Mouse (Mus musculus) small intestine, adult 2 months (tissue): ENCODE results near the gene Sag. TPM values are rescaled to one million over a fixed set of nuclear protein-coding genes. Genes with fewer than 3 reads are reported as not detected.

Source experiments
- H3K27ac ChIP-seq: fragments of 200-500 bp; 2 replicates; pipeline ENCODE4 v1.5.1; 2012; ENCODE audit warnings: low read depth, low read length, control low read depth, inconsistent platforms; ENCODE audit not compliant: insufficient read depth
- H3K27me3 ChIP-seq: fragments of 200-500 bp; 2 replicates; pipeline ENCODE4 v1.6.1; 2012; ENCODE audit warnings: mild to moderate bottlenecking, moderate library complexity, low read length, inconsistent platforms; ENCODE audit not compliant: control insufficient read depth, insufficient read depth
- H3K36me3 ChIP-seq: fragments of 200-500 bp; 2 replicates; pipeline ENCODE4 v1.6.1; 2012; ENCODE audit warnings: mild to moderate bottlenecking, low read length, control low read depth, inconsistent platforms; ENCODE audit not compliant: control insufficient read depth, insufficient read depth
- H3K4me1 ChIP-seq: fragments of 200-500 bp; 2 replicates; pipeline ENCODE4 v1.6.1; 2012; ENCODE audit warnings: low read length, inconsistent platforms, mixed read lengths; ENCODE audit not compliant: control insufficient read depth, insufficient read depth, insufficient read length
- H3K4me3 ChIP-seq: fragments of 200-500 bp; 2 replicates; pipeline ENCODE4 v1.5.1; 2012; ENCODE audit warnings: low read depth, mild to moderate bottlenecking, control low read depth, inconsistent platforms, low read length, moderate library complexity
- CTCF ChIP-seq: fragments of 200-500 bp; IDR thresholded peaks from 2 replicates; pipeline ENCODE4 v1.5.1; 2012; ENCODE audit warnings: low read depth, mild to moderate bottlenecking, control low read depth, inconsistent platforms, low read length, moderate library complexity, mixed read lengths; ENCODE audit not compliant: insufficient replicate concordance, insufficient read length; ENCODE audit errors: extremely low read depth
- POLR2A ChIP-seq: fragments of 200-500 bp; IDR thresholded peaks from 2 replicates; pipeline ENCODE4 v1.6.1; 2012; ENCODE audit warnings: low read depth, mild to moderate bottlenecking, control low read depth, inconsistent platforms, low read length, moderate library complexity
- WGBS: fragments of 180-500 bp; shearing (Covaris S2); methylation state at CpG from one replicate; pipeline ENCODE4 v1.1.7; 2018; 5-methylcytosine and 5-hydroxymethylcytosine counted together
- polyA plus RNA-seq: library from polyadenylated mRNA; depleted of rRNA; stranded (reverse); fragments of >200 nt; gene quantifications from 2 replicates; pipeline ENCODE4 v1.2.3, GENCODE M21; 2012

Gene Sag
- polyA plus RNA-seq, 1 experiment: 0.16 TPM

DNA sequence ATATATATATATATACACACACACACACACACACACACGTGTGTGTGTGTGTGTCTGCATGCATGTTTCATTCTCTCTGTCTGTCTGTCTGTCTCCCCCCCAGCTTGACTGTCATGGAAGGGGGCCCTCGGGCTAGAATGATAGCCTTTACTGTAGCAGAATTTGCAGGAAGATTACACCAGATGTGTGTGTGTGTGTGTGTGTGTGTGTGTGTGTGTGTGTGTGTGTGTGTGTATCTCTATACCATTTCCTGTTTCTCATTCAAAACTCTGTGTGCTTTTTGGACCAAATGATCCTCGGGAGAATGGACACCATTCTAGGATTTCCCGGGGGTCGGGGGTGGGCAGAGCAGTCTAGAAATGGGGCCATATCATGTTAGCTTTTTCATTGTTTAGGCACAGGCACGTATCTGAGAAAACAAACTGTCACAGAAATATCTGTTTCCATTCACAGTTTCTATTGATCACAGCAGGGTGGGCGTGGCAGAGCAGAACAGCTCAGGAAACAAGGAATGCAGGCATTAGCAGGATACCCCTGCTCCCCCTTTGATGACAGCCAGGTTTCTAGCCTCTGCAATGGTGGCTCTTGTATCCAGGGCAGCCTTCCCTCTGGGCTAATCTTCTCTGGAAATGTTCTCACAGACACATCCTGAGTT lies 25.6 kb downstream of the Sag start:
- H3K27ac ChIP-seq: peak overlapping the region; percentile 85
- no peaks in the 10 kb centered on the region; the same call in 1 of the 2 replicates for H3K4me1 ChIP-seq
- TF ChIP-seq CTCF (no peak), POLR2A (no peak)
- no peaks in the 10 kb centered on the region for H3K27me3 ChIP-seq
- no peak overlapping the region for H3K4me3 ChIP-seq
- no peaks in the 10 kb centered on the region for H3K36me3 ChIP-seq
- 43% methylated on average over 7 of the region's 7 CpGs for WGBS

GRCm38 (mm10) chr1:87829621-87830211 lies 26.2 kb downstream of the Sag start:
- Histone ChIP-seq H3K27me3 (no peaks in the 10 kb centered on the region), H3K36me3 (no peaks in the 10 kb centered on the region), H3K4me3 (no peak overlapping the region), H3K4me1 (no peaks in the 10 kb centered on the region; the same call in 1 of the 2 replicates), H3K27ac (peak overlapping the region; percentile 85)
- no peak for TF ChIP-seq CTCF
- no peak for TF ChIP-seq POLR2A
- WGBS: 44% methylated on average over 6 of the region's 6 CpGs

DNA sequence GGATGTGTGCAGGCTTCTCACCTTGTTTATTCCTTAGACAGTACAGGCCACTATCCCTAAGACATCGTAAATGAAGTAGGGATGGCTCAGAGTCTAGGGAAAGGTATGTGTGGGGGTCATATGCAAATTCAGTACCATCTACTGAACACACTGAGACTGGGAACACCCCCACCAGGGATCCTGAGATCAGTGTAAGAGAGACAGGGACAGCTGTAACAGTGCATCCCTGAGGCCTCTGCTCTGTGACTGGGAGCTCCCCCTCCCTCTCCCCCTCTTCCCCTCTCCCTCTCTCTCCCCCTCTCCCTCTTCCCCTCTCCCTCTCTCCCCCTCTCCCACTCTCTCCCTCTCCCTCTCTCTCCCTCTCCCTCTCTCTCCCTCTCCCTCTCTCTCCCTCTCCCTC lies 33.0 kb downstream of the Sag start:
- no peak overlapping the region for H3K4me3 ChIP-seq
- no peak overlapping the region for H3K27ac ChIP-seq
- H3K36me3 ChIP-seq: no peaks in the 10 kb centered on the region
- no peaks in the 10 kb centered on the region for H3K4me1 ChIP-seq
- TF ChIP-seq POLR2A (no peak), CTCF (no peak)
- 83% methylated on average over 1 of the region's 1 CpGs for WGBS
- no peaks in the 10 kb centered on the region for H3K27me3 ChIP-seq

- Histone ChIP-seq H3K4me1 (no peaks in the 10 kb centered on the region), H3K27ac (no peak overlapping the region), H3K4me3 (no peak overlapping the region), H3K27me3 (no peaks in the 10 kb centered on the region), H3K36me3 (no peaks in the 10 kb centered on the region)
- TF ChIP-seq CTCF (no peak), POLR2A (no peak)
- 68% methylated on average over 5 of the region's 5 CpGs for WGBS
These were observed 33.5 kb downstream of the Sag start for GRCm38 (mm10) chr1:87837018-87837417.

DNA sequence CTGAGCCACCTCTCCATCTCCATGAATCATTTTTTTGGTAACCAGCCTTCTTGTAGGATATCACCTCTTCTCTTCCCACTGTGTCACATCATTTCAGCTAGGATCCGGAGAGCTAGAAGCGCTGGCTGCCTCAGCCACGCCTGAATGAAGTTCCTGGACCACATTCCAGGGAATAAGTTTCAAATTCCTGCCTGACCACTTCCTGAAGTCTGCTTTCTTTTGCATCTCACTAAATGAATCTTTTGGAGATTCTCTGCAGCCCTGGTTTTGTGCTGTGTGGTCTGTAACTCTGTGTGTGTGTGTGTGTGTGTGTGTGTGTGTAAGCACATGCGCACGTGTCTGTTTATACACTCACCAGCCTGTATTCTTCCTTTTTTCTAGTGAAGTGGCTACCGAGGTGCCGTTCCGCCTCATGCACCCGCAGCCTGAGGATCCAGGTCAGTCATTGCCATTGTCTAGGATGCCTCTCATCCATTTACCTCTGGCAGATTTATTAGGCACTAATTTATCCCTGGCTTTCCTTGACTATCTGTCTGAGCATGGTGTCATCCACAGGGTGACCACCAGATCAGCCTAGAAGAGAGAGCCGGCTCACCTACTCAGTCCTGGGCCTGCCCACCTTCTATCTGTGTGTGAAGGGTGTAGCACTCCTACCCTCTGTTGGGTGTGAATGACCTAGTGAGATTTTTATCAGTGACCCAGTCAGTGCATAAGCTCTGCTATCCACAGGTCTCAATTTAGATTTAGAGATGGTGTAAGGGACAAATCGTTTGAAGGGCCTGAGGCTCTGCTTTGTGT lies 37.1 kb downstream of the Sag start:
- TF ChIP-seq CTCF (no peak), POLR2A (no peak)
- H3K27ac ChIP-seq: no peak overlapping the region
- no peaks in the 10 kb centered on the region for H3K27me3 ChIP-seq
- WGBS: 60% methylated on average over 11 of the region's 11 CpGs
- H3K4me1 ChIP-seq: no peaks in the 10 kb centered on the region
- no peaks in the 10 kb centered on the region for H3K36me3 ChIP-seq
- H3K4me3 ChIP-seq: no peak overlapping the region

- Histone ChIP-seq H3K36me3 (no peaks in the 10 kb centered on the region), H3K27ac (peak overlapping the region; percentile 73), H3K4me1 (peaks cover 15% of the 10 kb centered on the region; the same call in 1 of the 2 replicates), H3K4me3 (no peak overlapping the region), H3K27me3 (no peaks in the 10 kb centered on the region)
- TF ChIP-seq CTCF: no peak
- TF ChIP-seq POLR2A: no peak
- 13% methylated on average over 2 of the region's 2 CpGs for WGBS
These were observed 43.5 kb downstream of the Sag start for GRCm38 (mm10) chr1:87846801-87847474.
